8 mouse cellular contexts compared by ENCODE assay signal in the genomic region with DNA sequence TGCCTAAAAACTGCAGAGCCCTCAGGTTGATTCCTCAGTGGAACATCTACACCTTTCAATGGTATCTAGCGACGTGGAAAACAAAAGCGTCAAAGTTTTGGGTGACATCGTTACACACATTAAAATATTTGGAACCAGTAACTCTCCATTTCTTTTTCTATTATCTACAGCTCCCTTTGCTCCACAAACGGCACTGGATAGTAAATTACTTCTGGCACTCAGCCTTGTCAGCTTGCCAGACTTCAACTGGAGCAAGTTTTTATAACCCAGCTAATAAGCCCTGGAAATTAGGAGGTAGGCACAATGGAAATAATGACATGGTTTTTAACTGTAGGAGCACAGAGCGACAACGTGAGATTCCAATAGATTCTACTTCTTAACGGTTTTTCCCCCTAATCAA. TPM values are rescaled to one million over a fixed set of nuclear protein-coding genes. Genes with fewer than 3 reads are reported as not detected.
A peak's percentile ranks its signal among the peaks of the same experiment; 100 is the strongest.
DNase-seq lines count a peak whose midpoint lies in the region; ATAC-seq and TF ChIP-seq lines count a peak whose summit lies in the region.

No protein-coding gene starts in this region.

- no peaks in the 10 kb centered on the region for H3K9me3 ChIP-seq in kidney, embryonic 15.5 days (replicated peaks)
- no peaks in the 10 kb centered on the region for H3K9me3 ChIP-seq in limb, embryonic 14.5 days (ENCODE audit: control insufficient read depth, low read length)
- no peaks in the 10 kb centered on the region for H3K9me3 ChIP-seq in heart, embryonic 10.5 days

- H3K36me3 ChIP-seq in kidney, embryonic 15.5 days, result no peaks in the 10 kb centered on the region
- H3K36me3 ChIP-seq in limb, embryonic 14.5 days (ENCODE audit: control insufficient read depth, insufficient read depth, low read length), result no peaks in the 10 kb centered on the region
- no peaks in the 10 kb centered on the region for H3K36me3 ChIP-seq in thymus, adult 2 months (ENCODE audit: control insufficient read depth, insufficient read depth, low read length)
- H3K36me3 ChIP-seq in heart, embryonic 10.5 days, result no peaks in the 10 kb centered on the region

- TF ChIP-seq CTCF in thymus, adult 2 months (IDR thresholded peaks at IDR 0.05; ENCODE audit: borderline replicate concordance, control insufficient read depth, extremely low read depth, insufficient read depth, low read length, poor library complexity), result no peak

- DNase-seq in kidney, adult 11 months, result peak; percentile 20
- peak; percentile 89 for DNase-seq in adipocyte (ENCODE audit: low spot score)
- DNase-seq in fat pad, adult 2 months (ENCODE audit: extremely low read depth, low read depth, low spot score), result peak; percentile 47
- peak; percentile 58 for DNase-seq in limb, embryonic 14.5 days (ENCODE audit: low spot score)
- no peak for DNase-seq in thymus, adult 2 months
- no peak for DNase-seq in embryo, embryonic 11 days
- no peak for DNase-seq in heart, embryonic 10.5 days (ENCODE audit: low spot score)

- H3K4me3 ChIP-seq in kidney, embryonic 15.5 days (replicated peaks), result no peak overlapping the region
- no peak overlapping the region for H3K4me3 ChIP-seq in limb, embryonic 14.5 days (replicated peaks; ENCODE audit: low read length)
- no peak overlapping the region for H3K4me3 ChIP-seq in thymus, adult 2 months (ENCODE audit: control insufficient read depth, insufficient read depth, low read length)
- no peak overlapping the region for H3K4me3 ChIP-seq in heart, embryonic 10.5 days

- WGBS in kidney, embryonic 15.5 days, result 36% methylated on average over 8 of the region's 8 CpGs
- 23% methylated on average over 8 of the region's 8 CpGs for WGBS in limb, embryonic 14.5 days
- WGBS in thymus, adult 2 months, result 84% methylated on average over 8 of the region's 8 CpGs
- 73% methylated on average over 8 of the region's 8 CpGs for WGBS in heart, embryonic 10.5 days

- ATAC-seq in kidney, embryonic 15.5 days (replicated peaks; ENCODE audit: low FRiP score), result no peak
- ATAC-seq in limb, embryonic 14.5 days (ENCODE audit: low FRiP score, low read depth), result no peak

- H3K9ac ChIP-seq in kidney, embryonic 15.5 days, result no peak overlapping the region
- no peak overlapping the region for H3K9ac ChIP-seq in limb, embryonic 14.5 days (ENCODE audit: low read depth, low read length, severe bottlenecking)

- TF ChIP-seq POLR2A in limb, embryonic 14.5 days (IDR thresholded peaks at IDR 0.05; ENCODE audit: borderline replicate concordance, extremely low read depth, insufficient read depth, insufficient read length), result no peak
- TF ChIP-seq POLR2A in thymus, adult 2 months (IDR thresholded peaks at IDR 0.05; ENCODE audit: control insufficient read depth, extremely low read depth, insufficient read depth, low read length, poor library complexity), result no peak

- H3K27ac ChIP-seq in kidney, embryonic 15.5 days, result no peak overlapping the region
- no peak overlapping the region for H3K27ac ChIP-seq in limb, embryonic 14.5 days (replicated peaks; ENCODE audit: low read depth, low read length)
- no peak overlapping the region for H3K27ac ChIP-seq in thymus, adult 2 months (ENCODE audit: control insufficient read depth, insufficient read depth, low read length)
- no peak overlapping the region for H3K27ac ChIP-seq in heart, embryonic 10.5 days

- H3K27me3 ChIP-seq in kidney, embryonic 15.5 days, result 0 out of 2 replicates have a peak, but pooled peaks cover 18% of the 10 kb centered on the region
- H3K27me3 ChIP-seq in limb, embryonic 14.5 days (ENCODE audit: control insufficient read depth, insufficient read depth, low read length), result no peaks in the 10 kb centered on the region
- H3K27me3 ChIP-seq in thymus, adult 2 months (ENCODE audit: control insufficient read depth, insufficient read depth, low read length), result no peaks in the 10 kb centered on the region
- no peaks in the 10 kb centered on the region for H3K27me3 ChIP-seq in heart, embryonic 10.5 days (ENCODE audit: insufficient read depth, poor library complexity, severe bottlenecking)

- no peak overlapping the region for H3K4me2 ChIP-seq in kidney, embryonic 15.5 days
- no peak overlapping the region for H3K4me2 ChIP-seq in limb, embryonic 14.5 days (replicated peaks; ENCODE audit: low read depth, low read length, severe bottlenecking)

- peaks cover 10% of the 10 kb centered on the region for H3K4me1 ChIP-seq in kidney, embryonic 15.5 days
- H3K4me1 ChIP-seq in limb, embryonic 14.5 days (ENCODE audit: control insufficient read depth, insufficient read depth, low read length), result peaks cover 11% of the 10 kb centered on the region
- H3K4me1 ChIP-seq in thymus, adult 2 months (replicated peaks; ENCODE audit: control insufficient read depth, insufficient read depth, low read length), result peaks cover 5% of the 10 kb centered on the region
- peaks cover 6% of the 10 kb centered on the region for H3K4me1 ChIP-seq in heart, embryonic 10.5 days

RNA-seq across cellular contexts. Expression of a gene that starts 3.7 kb away (rescaled TPM):
- polyA plus RNA-seq in kidney, embryonic 15.5 days (2015; fragmentation: Nextera tagmentation; extraction: Ambion mirVana), result 50.3 and 55.6 TPM in 2 replicates
- 20.1 and 29.9 TPM in 2 replicates for polyA plus RNA-seq in limb, embryonic 14.5 days (2012; rRNA removed)
- polyA plus RNA-seq in limb, embryonic 14.5 days (2014; fragmentation: Nextera tagmentation; extraction: Ambion mirVana), result 54.8 and 60.4 TPM in 2 replicates
- 7.8 and 8.2 TPM in 2 replicates for polyA plus RNA-seq in thymus, adult 2 months (2012; rRNA removed)
- 42.0 and 49.5 TPM in 2 replicates for polyA plus RNA-seq in heart, embryonic 10.5 days (2016; fragmentation: Nextera tagmentation; extraction: Ambion mirVana)

RNA-seq across cellular contexts. Expression of a gene that starts 27.0 kb away (rescaled TPM):
- polyA plus RNA-seq in kidney, embryonic 15.5 days (2015; fragmentation: Nextera tagmentation; extraction: Ambion mirVana), result 20.9 and 23.7 TPM in 2 replicates
- 26.0 and 28.5 TPM in 2 replicates for polyA plus RNA-seq in limb, embryonic 14.5 days (2012; rRNA removed)
- 20.4 and 22.8 TPM in 2 replicates for polyA plus RNA-seq in limb, embryonic 14.5 days (2014; fragmentation: Nextera tagmentation; extraction: Ambion mirVana)
- 14.7 and 17.3 TPM in 2 replicates for polyA plus RNA-seq in thymus, adult 2 months (2012; rRNA removed)
- polyA plus RNA-seq in heart, embryonic 10.5 days (2016; fragmentation: Nextera tagmentation; extraction: Ambion mirVana), result 16.0 and 20.1 TPM in 2 replicates

Comparison
In these comparisons a context has a peak if more than half of its experiments do, and no peak if none do; other contexts are left out.
1. DNase-seq: peak in kidney, adult 11 months (single experiment), adipocyte (single experiment), fat pad, adult 2 months (single experiment) and limb, embryonic 14.5 days (single experiment); none in thymus, adult 2 months (single experiment), embryo, embryonic 11 days (single experiment) and heart, embryonic 10.5 days (single experiment).